Mouse (Mus musculus): Measurements from ENCODE around the gene Hps6.

- TF ChIP-seq CTCF (IDR thresholded peaks at IDR 0.05; ENCODE audit: low read depth): no peak
- no peak for TF ChIP-seq EP300 (IDR thresholded peaks at IDR 0.05; ENCODE audit: low read depth)
Measured at GRCm38 (mm10) chr19:45988238-45988637, 15.1 kb upstream of the Hps6 start.

All from heart, postnatal 0 days (tissue).